ENCODE assay signal across 7 mouse cellular contexts in the genomic region with DNA sequence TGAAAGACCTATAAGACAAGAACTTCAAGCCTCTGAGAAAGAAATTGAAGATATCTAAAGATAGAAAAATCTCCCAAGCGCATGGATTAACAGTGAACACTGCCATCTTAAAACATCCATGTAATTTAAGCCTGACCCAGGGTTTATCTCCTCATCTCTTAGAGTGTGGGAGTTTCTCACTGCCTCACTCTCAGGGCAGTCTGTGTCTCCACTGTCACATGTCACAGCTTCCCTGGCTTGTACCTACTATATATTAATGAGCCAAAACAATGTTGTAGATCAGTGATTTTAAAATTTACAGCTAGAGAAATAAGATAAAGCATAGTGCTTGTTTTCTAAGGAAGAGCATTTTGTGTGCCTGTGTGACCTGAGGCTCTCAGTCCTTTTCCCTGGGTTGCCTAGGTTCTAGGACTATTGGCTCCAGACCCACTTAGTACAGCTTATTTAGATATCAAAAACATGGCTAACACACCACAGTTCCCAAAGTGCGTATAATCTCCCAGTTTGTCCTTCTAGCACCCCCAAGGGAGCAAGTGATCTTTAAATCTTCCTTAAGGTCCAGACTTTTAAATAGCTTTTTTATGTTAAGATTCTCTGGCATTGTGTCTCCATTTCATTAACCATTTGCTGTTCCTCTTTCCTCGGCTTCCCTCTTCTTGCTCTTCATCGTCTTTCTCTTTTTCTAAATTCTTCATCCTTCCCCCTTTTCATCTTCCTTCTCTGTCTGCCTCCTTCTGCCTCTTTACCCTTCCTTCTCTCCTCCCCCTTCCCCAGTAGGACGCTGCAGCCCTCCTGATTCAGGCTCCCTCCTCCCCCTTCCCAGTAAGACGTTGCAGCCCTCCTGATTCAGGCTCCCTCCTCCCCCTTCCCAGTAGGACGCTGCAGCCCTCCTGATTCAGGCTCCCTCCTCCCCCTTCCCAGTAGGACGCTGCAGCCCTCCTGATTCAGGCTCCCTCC. TPM values are rescaled to one million over a fixed set of nuclear protein-coding genes. Genes with fewer than 3 reads are reported as not detected.
DNase-seq lines count a peak whose midpoint lies in the region; ATAC-seq and TF ChIP-seq lines count a peak whose summit lies in the region.

No protein-coding gene starts in this region.

- TF ChIP-seq POLR2A in limb, embryonic 14.5 days (IDR thresholded peaks at IDR 0.05; ENCODE audit: borderline replicate concordance, extremely low read depth, insufficient read depth, insufficient read length), result no peak

- no peak overlapping the region for H3K4me3 ChIP-seq in forebrain, embryonic 11.5 days (ENCODE audit: low read depth, low read length)
- H3K4me3 ChIP-seq in limb, embryonic 14.5 days (replicated peaks; ENCODE audit: low read length), result peak overlapping the region; percentile 19; the same call in 1 of the 2 replicates

- H3K4me1 ChIP-seq in forebrain, embryonic 11.5 days (replicated peaks; ENCODE audit: control insufficient read depth, insufficient read depth, low read length), result no peaks in the 10 kb centered on the region
- 0 out of 2 replicates have a peak, but pooled peaks cover 4% of the 10 kb centered on the region for H3K4me1 ChIP-seq in limb, embryonic 14.5 days (ENCODE audit: control insufficient read depth, insufficient read depth, low read length)

- H3K27ac ChIP-seq in forebrain, embryonic 11.5 days (ENCODE audit: low read depth, low read length), result no peak overlapping the region
- no peak overlapping the region for H3K27ac ChIP-seq in limb, embryonic 14.5 days (replicated peaks; ENCODE audit: low read depth, low read length)

- H3K9ac ChIP-seq in forebrain, embryonic 11.5 days (ENCODE audit: low read length), result no peak overlapping the region; the same call in 1 of the 2 replicates
- H3K9ac ChIP-seq in limb, embryonic 14.5 days (ENCODE audit: low read depth, low read length, severe bottlenecking), result 0 out of 2 replicates have a peak overlapping the region, but pooled peaks have one; percentile 18

- peak; percentile 8 for DNase-seq in right cerebral cortex, postnatal 25 days
- no peak for DNase-seq in right cerebral cortex, adult 2 months (ENCODE audit: low spot score in 2 of 2)
- no peak for DNase-seq in forebrain, embryonic 11.5 days (ENCODE audit: low spot score)
- no peak for DNase-seq in limb, embryonic 14.5 days (ENCODE audit: low spot score)
- DNase-seq in thymus, postnatal 0 days (ENCODE audit: low spot score), result no peak
- no peak for DNase-seq in cerebellum, postnatal 36 days
- DNase-seq in testis, postnatal 14 days (ENCODE audit: low spot score), result no peak

- peak overlapping the region; percentile 30; the same call in 1 of the 2 replicates for H3K4me2 ChIP-seq in forebrain, embryonic 11.5 days (ENCODE audit: low read depth, low read length, severe bottlenecking)
- H3K4me2 ChIP-seq in limb, embryonic 14.5 days (replicated peaks; ENCODE audit: low read depth, low read length, severe bottlenecking), result peak overlapping the region; percentile 39

- H3K27me3 ChIP-seq in forebrain, embryonic 11.5 days (ENCODE audit: control insufficient read depth, insufficient read depth, low read length), result no peaks in the 10 kb centered on the region
- H3K27me3 ChIP-seq in limb, embryonic 14.5 days (ENCODE audit: control insufficient read depth, insufficient read depth, low read length), result no peaks in the 10 kb centered on the region

- 11% methylated on average over 7 of the region's 8 CpGs for WGBS in forebrain, embryonic 11.5 days
- WGBS in limb, embryonic 14.5 days, result 16% methylated on average over 7 of the region's 8 CpGs

- H3K9me3 ChIP-seq in forebrain, embryonic 11.5 days (ENCODE audit: control insufficient read depth, low read length), result no peaks in the 10 kb centered on the region
- no peaks in the 10 kb centered on the region for H3K9me3 ChIP-seq in limb, embryonic 14.5 days (ENCODE audit: control insufficient read depth, low read length)

- H3K36me3 ChIP-seq in forebrain, embryonic 11.5 days (ENCODE audit: control insufficient read depth, insufficient read depth, low read length), result no peaks in the 10 kb centered on the region
- H3K36me3 ChIP-seq in limb, embryonic 14.5 days (ENCODE audit: control insufficient read depth, insufficient read depth, low read length), result no peaks in the 10 kb centered on the region

- peak; percentile 62; the same call in 1 of the 2 replicates for ATAC-seq in forebrain, embryonic 11.5 days (replicated peaks; ENCODE audit: low FRiP score)
- no peak for ATAC-seq in limb, embryonic 14.5 days (ENCODE audit: low FRiP score, low read depth)

RNA-seq across cellular contexts. Expression of a gene that starts 22.0 kb away (rescaled TPM):
- 0.97 and 1.4 TPM in 2 replicates for polyA plus RNA-seq in forebrain, embryonic 11.5 days (2014; fragmentation: Nextera tagmentation; extraction: Ambion mirVana)
- polyA plus RNA-seq in limb, embryonic 14.5 days (2012; rRNA removed), result 1.7 and 1.8 TPM in 2 replicates
- polyA plus RNA-seq in limb, embryonic 14.5 days (2014; fragmentation: Nextera tagmentation; extraction: Ambion mirVana), result 1.7 and 2.4 TPM in 2 replicates
- 3.8 and 4.1 TPM in 2 replicates for polyA plus RNA-seq in thymus, postnatal 0 days (2015; fragmentation: Nextera tagmentation; extraction: Ambion mirVana)
